Mouse (Mus musculus): ENCODE data around the gene Lcn8.

The Lcn8 gene

GRCm38 (mm10) chr2:25652902-25653301 is at the start of gene Lcn8:
Gene Lcn8 (plus strand): TSS chr2:25653120.
- no peak for DNase-seq (ENCODE audit: extremely low spot score, low spot score)

GRCm38 (mm10) chr2:25607761-25608622 is 44.9 kb upstream of the Lcn8 start, which contains the start of gene Rabl6:
Gene Rabl6 (minus strand): TSS chr2:25608521.
- peak; percentile 89 for DNase-seq (ENCODE audit: extremely low spot score, low spot score)

- DNase-seq (ENCODE audit: extremely low spot score, low spot score): no peak
These were observed 44.2 kb upstream of the Lcn8 start for GRCm38 (mm10) chr2:25608671-25609070.

- no peak for DNase-seq (ENCODE audit: extremely low spot score, low spot score)
These were observed 36.5 kb upstream of the Lcn8 start for GRCm38 (mm10) chr2:25616398-25616797.

GRCm38 (mm10) chr2:25617578-25617977 is 35.3 kb upstream of the Lcn8 start, which contains the start of gene Ccdc183:
Gene Ccdc183 (minus strand): TSS chr2:25617678.
- no peak for DNase-seq (ENCODE audit: extremely low spot score, low spot score)

- DNase-seq (ENCODE audit: extremely low spot score, low spot score): no peak
These were observed 32.5 kb upstream of the Lcn8 start for GRCm38 (mm10) chr2:25620386-25620785.

- no peak for DNase-seq (ENCODE audit: extremely low spot score, low spot score)
These were observed 32.1 kb upstream of the Lcn8 start for GRCm38 (mm10) chr2:25620852-25621228.

- DNase-seq (ENCODE audit: extremely low spot score, low spot score): peak; percentile 76
These were observed 31.4 kb upstream of the Lcn8 start, which contains the start of gene Tmem141 for GRCm38 (mm10) chr2:25621229-25622200. Gene Tmem141 (minus strand): TSS chr2:25622005.

- DNase-seq (ENCODE audit: extremely low spot score, low spot score): no peak
These were observed 26.9 kb upstream of the Lcn8 start for GRCm38 (mm10) chr2:25625986-25626385.

- no peak for DNase-seq (ENCODE audit: extremely low spot score, low spot score)
These were observed 25.1 kb upstream of the Lcn8 start, which contains the start of gene Fcna for GRCm38 (mm10) chr2:25627811-25628210. Gene Fcna (minus strand): TSS chr2:25628030.

GRCm38 (mm10) chr2:25628738-25629137 is 24.2 kb upstream of the Lcn8 start:
- DNase-seq (ENCODE audit: extremely low spot score, low spot score): no peak

- no peak for DNase-seq (ENCODE audit: extremely low spot score, low spot score)
These were observed 19.3 kb upstream of the Lcn8 start for GRCm38 (mm10) chr2:25633616-25634015.

GRCm38 (mm10) chr2:25634046-25634445 is 18.9 kb upstream of the Lcn8 start:
- DNase-seq (ENCODE audit: extremely low spot score, low spot score): no peak

GRCm38 (mm10) chr2:25639890-25640289 is 13.0 kb upstream of the Lcn8 start:
- DNase-seq (ENCODE audit: extremely low spot score, low spot score): peak; percentile 55

- DNase-seq (ENCODE audit: extremely low spot score, low spot score): no peak
These were observed 1.6 kb downstream of the Lcn8 start for GRCm38 (mm10) chr2:25654502-25654901.

- no peak for DNase-seq (ENCODE audit: extremely low spot score, low spot score)
These were observed 3.8 kb downstream of the Lcn8 start for GRCm38 (mm10) chr2:25656691-25657090.

- DNase-seq (ENCODE audit: extremely low spot score, low spot score): no peak
These were observed 4.3 kb downstream of the Lcn8 start for GRCm38 (mm10) chr2:25657246-25657645.

- no peak for DNase-seq (ENCODE audit: extremely low spot score, low spot score)
These were observed 4.7 kb downstream of the Lcn8 start, which contains the start of gene Lcn5 for GRCm38 (mm10) chr2:25657652-25658051. Gene Lcn5 (plus strand): TSS chr2:25657952.

- no peak for DNase-seq (ENCODE audit: extremely low spot score, low spot score)
These were observed 7.4 kb downstream of the Lcn8 start for GRCm38 (mm10) chr2:25660279-25660678.

- no peak for DNase-seq (ENCODE audit: extremely low spot score, low spot score)
These were observed 8.5 kb downstream of the Lcn8 start for GRCm38 (mm10) chr2:25661245-25661970.

- DNase-seq (ENCODE audit: extremely low spot score, low spot score): peak; percentile 50
These were observed 10.6 kb downstream of the Lcn8 start for GRCm38 (mm10) chr2:25663511-25663910.

Data from neural tube, embryonic 10.5 days (tissue).